Mouse (Mus musculus) heart, embryonic 15.5 days (tissue): Measurements from ENCODE around the gene Fndc3b. TPM values are rescaled to one million over a fixed set of nuclear protein-coding genes. Genes with fewer than 3 reads are reported as not detected.
A peak's percentile ranks its signal among the peaks of the same experiment; 100 is the strongest.

Source experiments
- ATAC-seq: fragments of 200-750 bp; cut with Nextera tagmentation; replicated peaks from 2 replicates; pipeline ENCODE4 v1.8.0; 2017; ENCODE audit warnings: low read depth, moderate TSS enrichment; ENCODE audit not compliant: insufficient number of reproducible peaks, insufficient read depth, low FRiP score
- H3K27ac ChIP-seq: fragments of 300-500 bp; sonication (generic); 2 replicates; pipeline ENCODE4 v1.5.1; 2015; ENCODE audit warnings: mild to moderate bottlenecking, inconsistent platforms
- H3K27me3 ChIP-seq: fragments of 300-500 bp; sonication (generic); 2 replicates; pipeline ENCODE4 v1.6.1; 2015; ENCODE audit warnings: inconsistent platforms
- H3K36me3 ChIP-seq: fragments of 300-500 bp; sonication (generic); 2 replicates; pipeline ENCODE4 v1.6.1; 2015; ENCODE audit warnings: mild to moderate bottlenecking, inconsistent platforms
- H3K4me1 ChIP-seq: fragments of 300-500 bp; sonication (generic); replicated peaks from 2 replicates; pipeline ENCODE4 v1.6.1; 2015; ENCODE audit warnings: inconsistent platforms
- H3K4me2 ChIP-seq: fragments of 300-500 bp; sonication (generic); 2 replicates; pipeline ENCODE4 v1.6.1; 2015; ENCODE audit warnings: inconsistent platforms, mild to moderate bottlenecking, moderate library complexity
- H3K4me3 ChIP-seq: fragments of 300-500 bp; sonication (generic); 2 replicates; pipeline ENCODE4 v1.5.1; 2015; ENCODE audit warnings: mild to moderate bottlenecking, inconsistent platforms
- H3K9ac ChIP-seq: fragments of 300-500 bp; sonication (generic); 2 replicates; pipeline ENCODE4 v1.6.1; 2015; ENCODE audit warnings: mild to moderate bottlenecking, inconsistent platforms
- H3K9me3 ChIP-seq: fragments of 300-500 bp; sonication (generic); replicated peaks from 2 replicates; pipeline ENCODE4 v1.6.1; 2016; ENCODE audit warnings: inconsistent platforms
- WGBS: fragments of 180-500 bp; shearing (Covaris S2); methylation state at CpG from one replicate; pipeline ENCODE4 v1.1.7; 2015; ENCODE audit warnings: mixed read lengths; 5-methylcytosine and 5-hydroxymethylcytosine counted together
- polyA plus RNA-seq: library from polyadenylated mRNA; unstranded; fragments of >200 nt; fragmentation: Nextera tagmentation; extraction: Ambion mirVana; gene quantifications from 2 replicates; pipeline ENCODE4 v1.2.1, GENCODE M21; 2015

Gene Fndc3b
- polyA plus RNA-seq, 1 experiment from 2014 or later = 24.0 TPM

DNA sequence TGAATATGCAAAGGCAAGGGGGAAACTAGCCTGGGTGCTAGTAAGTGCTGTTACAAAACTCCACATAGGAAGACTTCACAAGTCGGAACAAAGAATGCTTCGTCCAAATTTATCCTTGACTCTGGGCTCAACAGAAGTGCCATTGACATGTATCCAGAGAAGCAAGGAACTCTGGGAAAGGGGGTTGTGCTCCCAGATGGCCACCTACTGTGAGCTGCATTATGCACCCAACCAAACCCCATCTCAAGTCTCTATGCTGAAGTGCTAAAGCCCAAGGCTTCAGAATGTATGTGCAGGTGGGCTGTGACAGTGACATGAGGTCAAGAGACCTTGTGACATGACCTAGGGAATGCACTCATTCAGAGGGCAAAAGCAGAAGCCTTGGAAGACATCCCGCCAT, 165.5 kb downstream of the Fndc3b start:
- H3K9ac ChIP-seq = no peak overlapping the region
- H3K27me3 ChIP-seq = no peaks in the 10 kb centered on the region
- no peak overlapping the region for H3K4me2 ChIP-seq
- H3K9me3 ChIP-seq = no peaks in the 10 kb centered on the region
- no peaks in the 10 kb centered on the region for H3K4me1 ChIP-seq
- no peak overlapping the region for H3K27ac ChIP-seq
- 85% methylated on average over 3 of the region's 3 CpGs for WGBS
- no peak for ATAC-seq
- H3K4me3 ChIP-seq = no peak overlapping the region
- H3K36me3 ChIP-seq = peaks cover 9% of the 10 kb centered on the region

DNA sequence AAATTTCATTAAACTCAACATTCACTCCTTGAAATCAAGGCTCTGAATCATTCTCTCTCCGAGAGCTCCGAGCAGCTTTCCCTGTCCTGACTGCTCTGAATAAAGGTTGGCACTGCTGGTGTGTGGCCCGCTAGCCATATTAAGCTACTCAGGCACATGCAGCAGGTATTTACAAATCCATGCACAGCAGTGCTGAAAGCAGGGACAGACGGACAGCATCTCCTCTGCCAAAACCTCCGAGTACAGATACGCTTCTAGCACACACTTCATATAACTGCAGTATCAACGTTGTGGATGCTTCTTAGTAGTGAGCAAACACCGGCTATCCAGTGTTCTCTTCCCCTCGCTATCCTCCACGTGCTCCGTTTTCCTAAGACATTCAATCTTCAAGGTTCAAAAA, 167.0 kb downstream of the Fndc3b start:
- H3K36me3 ChIP-seq = peaks cover 14% of the 10 kb centered on the region
- H3K27ac ChIP-seq = no peak overlapping the region
- no peak overlapping the region for H3K4me3 ChIP-seq
- no peak for ATAC-seq
- H3K4me2 ChIP-seq = no peak overlapping the region
- no peaks in the 10 kb centered on the region for H3K9me3 ChIP-seq
- no peaks in the 10 kb centered on the region for H3K4me1 ChIP-seq
- H3K27me3 ChIP-seq = no peaks in the 10 kb centered on the region
- H3K9ac ChIP-seq = no peak overlapping the region
- 92% methylated on average over 11 of the region's 11 CpGs for WGBS

DNA sequence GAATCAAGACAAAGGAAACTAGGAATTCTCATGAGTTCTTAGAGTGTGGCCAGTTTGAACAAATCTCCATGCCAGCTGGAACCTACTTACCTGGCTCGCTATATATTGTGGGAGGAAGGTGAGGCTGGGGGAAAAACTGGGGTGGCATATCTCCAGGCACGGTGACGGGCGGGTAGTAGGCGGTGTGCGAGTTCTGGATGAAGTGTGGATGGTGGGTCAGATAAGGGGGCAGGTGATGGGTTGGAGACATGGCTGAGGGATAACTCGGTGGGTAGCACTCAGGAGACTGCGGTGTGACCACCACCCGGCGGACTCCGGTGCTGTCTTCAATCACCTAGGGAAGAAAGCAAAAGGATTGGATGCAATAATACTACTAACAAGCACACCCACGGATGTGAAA, 169.3 kb downstream of the Fndc3b start:
- Histone ChIP-seq H3K4me2 (no peak overlapping the region), H3K4me3 (no peak overlapping the region), H3K9ac (no peak overlapping the region), H3K4me1 (no peaks in the 10 kb centered on the region), H3K27me3 (no peaks in the 10 kb centered on the region), H3K9me3 (no peaks in the 10 kb centered on the region), H3K36me3 (peaks cover 26% of the 10 kb centered on the region), H3K27ac (no peak overlapping the region)
- no peak for ATAC-seq
- 93% methylated on average over 12 of the region's 12 CpGs for WGBS

DNA sequence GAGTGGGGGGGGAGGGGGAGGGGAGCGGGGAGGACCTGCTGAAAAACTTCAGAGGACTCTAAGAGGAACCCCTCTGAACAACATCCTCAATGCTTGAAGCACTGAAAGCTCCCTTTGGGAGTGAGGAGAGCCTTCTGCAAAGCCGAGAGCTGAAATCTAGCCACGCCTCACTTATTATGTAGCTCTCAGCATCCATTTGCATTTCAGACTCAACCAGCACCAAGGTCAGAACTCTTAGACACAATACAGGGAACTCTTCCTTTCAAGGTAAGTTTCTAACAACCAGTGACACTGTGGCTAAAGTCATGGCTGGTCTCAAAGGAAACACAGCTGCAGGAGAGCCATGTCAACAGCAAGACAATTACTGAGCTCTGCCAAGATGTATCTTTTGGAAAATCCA, 169.9 kb downstream of the Fndc3b start:
- peaks cover 30% of the 10 kb centered on the region for H3K36me3 ChIP-seq
- H3K4me2 ChIP-seq = no peak overlapping the region

DNA sequence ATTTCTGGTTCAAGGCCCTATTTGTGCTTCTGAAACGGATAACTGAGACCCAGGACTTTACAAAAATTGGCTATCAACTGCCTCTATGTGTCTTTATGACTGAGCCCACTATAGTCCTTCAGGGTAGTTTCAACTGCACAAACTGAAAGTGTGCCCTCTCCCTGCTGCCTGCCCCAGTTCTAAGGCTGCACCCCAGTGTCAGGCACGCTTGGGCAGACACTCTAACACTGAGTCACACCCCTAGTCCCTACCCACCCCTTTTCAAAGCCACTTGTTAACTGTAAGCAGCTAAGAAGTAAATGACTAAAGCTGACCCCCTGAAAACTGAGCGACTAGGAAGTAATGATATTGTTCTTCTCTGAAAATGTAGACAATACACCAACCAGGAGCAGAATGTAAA, 176.9 kb downstream of the Fndc3b start:
- ATAC-seq = no peak
- 84% methylated on average over 3 of the region's 3 CpGs for WGBS
- Histone ChIP-seq H3K4me2 (no peak overlapping the region), H3K27ac (no peak overlapping the region), H3K9ac (no peak overlapping the region), H3K9me3 (no peaks in the 10 kb centered on the region), H3K4me3 (no peak overlapping the region), H3K27me3 (no peaks in the 10 kb centered on the region), H3K36me3 (peaks cover 26% of the 10 kb centered on the region; the same call in 1 of the 2 replicates), H3K4me1 (peaks cover 17% of the 10 kb centered on the region)

More for the DNA sequence above, 169.9 kb downstream of the Fndc3b start:
- no peak for ATAC-seq
- 92% methylated on average over 2 of the region's 3 CpGs for WGBS
- H3K27me3 ChIP-seq = no peaks in the 10 kb centered on the region
- H3K27ac ChIP-seq = no peak overlapping the region
- H3K9me3 ChIP-seq = no peaks in the 10 kb centered on the region
- H3K4me1 ChIP-seq = no peaks in the 10 kb centered on the region
- no peak overlapping the region for H3K9ac ChIP-seq
- no peak overlapping the region for H3K4me3 ChIP-seq

DNA sequence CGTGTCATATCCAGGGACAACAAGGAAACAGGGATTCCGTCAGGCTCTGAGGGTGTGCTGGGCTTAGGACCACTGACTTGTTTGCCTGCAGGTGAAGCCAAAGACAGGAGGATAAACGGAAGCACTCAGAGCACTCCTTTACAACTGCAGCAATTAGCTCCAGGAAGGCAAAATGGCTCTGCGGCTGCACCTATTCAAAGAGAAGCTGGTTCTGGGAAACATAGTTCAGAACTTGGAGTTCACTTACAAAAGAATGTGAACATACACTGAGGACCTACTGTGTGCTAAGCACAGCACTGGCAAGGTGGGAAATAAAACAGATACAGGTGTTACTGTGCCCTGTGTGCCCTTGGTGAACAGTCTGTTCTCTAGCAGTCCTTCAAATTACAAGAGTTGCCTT, 177.4 kb downstream of the Fndc3b start:
- Histone ChIP-seq H3K9me3 (no peaks in the 10 kb centered on the region), H3K27ac (no peak overlapping the region)
- ATAC-seq = no peak

DNA sequence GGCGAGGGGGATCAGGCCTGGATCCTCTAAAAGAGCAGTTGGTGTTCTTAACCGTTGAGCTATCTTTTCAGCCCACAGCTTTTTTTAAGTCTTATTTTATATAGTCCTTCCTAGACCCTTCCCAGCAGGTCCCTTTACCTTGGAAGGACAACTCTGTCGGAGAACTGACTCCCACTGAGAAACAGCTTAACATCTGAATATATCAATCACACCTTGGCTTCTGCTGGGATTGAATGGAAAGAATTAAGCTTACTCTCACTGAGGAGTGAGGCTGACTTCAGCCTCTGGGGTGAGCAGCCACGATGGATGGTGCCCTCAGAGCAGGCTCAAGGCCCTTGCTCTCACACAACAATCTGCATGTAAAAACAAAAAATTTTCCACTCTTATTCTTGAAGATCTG, 179.1 kb downstream of the Fndc3b start:
- H3K9me3 ChIP-seq = no peaks in the 10 kb centered on the region
- no peak overlapping the region for H3K27ac ChIP-seq
- H3K4me1 ChIP-seq = peaks cover 30% of the 10 kb centered on the region
- no peak overlapping the region for H3K9ac ChIP-seq
- no peak for ATAC-seq
- WGBS = 59% methylated on average over 4 of the region's 4 CpGs
- no peak overlapping the region for H3K4me3 ChIP-seq
- peaks cover 18% of the 10 kb centered on the region; the same call in 1 of the 2 replicates for H3K36me3 ChIP-seq
- H3K27me3 ChIP-seq = no peaks in the 10 kb centered on the region
- no peak overlapping the region for H3K4me2 ChIP-seq

More for the DNA sequence above, 177.4 kb downstream of the Fndc3b start:
- WGBS = 90% methylated on average over 4 of the region's 4 CpGs
- peaks cover 19% of the 10 kb centered on the region for H3K4me1 ChIP-seq
- no peaks in the 10 kb centered on the region for H3K27me3 ChIP-seq
- H3K4me2 ChIP-seq = no peak overlapping the region
- no peak overlapping the region for H3K9ac ChIP-seq
- no peak overlapping the region for H3K4me3 ChIP-seq
- peaks cover 26% of the 10 kb centered on the region; the same call in 1 of the 2 replicates for H3K36me3 ChIP-seq

DNA sequence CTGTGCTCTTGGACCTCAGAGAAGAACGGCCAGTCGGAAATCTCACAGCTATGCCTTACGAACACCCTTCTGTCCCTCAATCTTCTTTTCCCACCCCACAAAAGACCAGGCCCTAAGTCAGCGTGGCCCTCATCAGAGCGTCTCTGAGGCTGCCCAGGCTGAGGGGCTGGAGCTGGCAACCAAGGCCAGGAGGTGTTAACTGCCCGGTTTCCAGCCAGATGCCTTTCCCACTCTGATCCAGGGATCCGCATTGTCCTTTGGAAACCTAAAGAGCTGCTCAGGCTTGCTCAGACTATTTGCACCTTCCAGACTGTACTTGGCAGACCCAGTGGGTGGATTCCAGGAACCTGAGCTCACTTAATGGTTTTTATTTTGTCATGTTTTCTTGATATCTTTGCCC, 180.7 kb downstream of the Fndc3b start:
- Histone ChIP-seq H3K27ac (peak overlapping the region; percentile 70), H3K27me3 (no peaks in the 10 kb centered on the region), H3K36me3 (peaks cover 6% of the 10 kb centered on the region; the same call in 1 of the 2 replicates), H3K4me3 (no peak overlapping the region), H3K9me3 (no peaks in the 10 kb centered on the region), H3K4me1 (peaks cover 31% of the 10 kb centered on the region), H3K9ac (no peak overlapping the region), H3K4me2 (no peak overlapping the region)
- WGBS = 45% methylated on average over 7 of the region's 7 CpGs
- ATAC-seq = peak; percentile 16; the same call in 1 of the 2 replicates

DNA sequence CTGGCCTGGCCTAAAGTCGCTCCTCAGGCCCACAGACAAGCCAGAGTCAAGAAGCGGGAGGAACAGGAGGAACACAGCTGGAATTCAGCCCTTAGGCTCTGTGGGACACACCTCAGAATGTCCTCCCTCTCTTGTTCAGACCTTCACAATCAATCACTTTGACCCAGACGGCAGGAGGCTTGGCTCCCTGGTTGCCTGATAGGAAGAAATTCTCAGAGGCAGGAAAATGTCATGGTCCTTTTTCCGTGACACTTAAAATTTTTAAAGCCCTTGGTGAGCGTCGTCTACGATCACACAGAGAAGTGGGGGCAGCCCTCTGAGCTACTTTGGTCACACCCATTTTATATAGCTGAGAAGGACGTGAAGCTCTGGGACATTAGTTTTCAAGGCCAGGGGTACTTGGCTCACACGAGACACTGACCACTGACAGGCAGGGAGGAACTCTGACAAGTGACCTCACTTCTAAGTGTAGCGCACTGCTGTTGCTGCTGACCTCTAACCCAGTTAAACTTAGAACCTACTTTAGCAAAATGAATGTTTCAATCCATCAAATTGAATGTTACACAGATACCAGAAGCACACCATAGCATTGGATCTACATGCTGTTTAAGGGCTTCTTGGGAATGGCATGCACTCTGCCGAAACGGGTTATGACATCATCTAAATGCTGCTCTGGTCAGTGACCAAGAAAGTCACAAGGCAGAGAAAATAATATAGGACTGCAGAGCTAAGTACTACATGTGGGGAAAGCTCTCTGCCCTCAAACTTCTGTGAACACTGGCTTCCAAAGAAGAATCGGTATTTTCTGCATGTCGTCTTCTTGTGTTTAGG, 181.7 kb downstream of the Fndc3b start:
- no peaks in the 10 kb centered on the region for H3K27me3 ChIP-seq
- H3K9me3 ChIP-seq = no peaks in the 10 kb centered on the region
- H3K36me3 ChIP-seq = peaks cover 6% of the 10 kb centered on the region; the same call in 1 of the 2 replicates
- H3K27ac ChIP-seq = peak overlapping the region; percentile 70
- peaks cover 31% of the 10 kb centered on the region for H3K4me1 ChIP-seq
- 56% methylated on average over 14 of the region's 14 CpGs for WGBS
- H3K9ac ChIP-seq = no peak overlapping the region
- no peak overlapping the region for H3K4me3 ChIP-seq
- no peak for ATAC-seq
- no peak overlapping the region for H3K4me2 ChIP-seq

DNA sequence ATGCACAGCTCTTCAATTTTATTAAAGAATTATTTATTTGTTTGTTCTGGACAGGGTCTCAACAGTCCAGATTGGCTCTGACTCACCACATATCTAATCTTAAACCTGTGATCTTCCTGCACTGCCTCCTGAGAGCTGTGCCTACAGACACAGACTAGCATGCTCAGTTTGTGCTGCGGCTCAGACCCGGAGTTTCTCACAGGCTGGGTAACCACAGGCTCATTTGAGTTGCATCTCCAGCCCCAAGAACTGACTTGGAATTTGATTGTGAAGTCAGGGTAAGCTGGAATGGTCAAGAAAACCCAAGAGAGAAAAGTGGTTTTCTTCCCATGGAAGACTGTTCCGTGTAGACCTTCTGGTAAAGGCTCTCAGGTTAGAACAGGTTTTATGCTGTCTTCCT, 184.1 kb downstream of the Fndc3b start:
- H3K4me1 ChIP-seq = peaks cover 50% of the 10 kb centered on the region
- no peak overlapping the region for H3K9ac ChIP-seq
- no peaks in the 10 kb centered on the region for H3K27me3 ChIP-seq
- no peak for ATAC-seq
- H3K27ac ChIP-seq = no peak overlapping the region
- WGBS = 76% methylated on average over 3 of the region's 3 CpGs
- H3K9me3 ChIP-seq = no peaks in the 10 kb centered on the region
- peaks cover 3% of the 10 kb centered on the region; the same call in 1 of the 2 replicates for H3K36me3 ChIP-seq
- no peak overlapping the region for H3K4me2 ChIP-seq
- H3K4me3 ChIP-seq = no peak overlapping the region

DNA sequence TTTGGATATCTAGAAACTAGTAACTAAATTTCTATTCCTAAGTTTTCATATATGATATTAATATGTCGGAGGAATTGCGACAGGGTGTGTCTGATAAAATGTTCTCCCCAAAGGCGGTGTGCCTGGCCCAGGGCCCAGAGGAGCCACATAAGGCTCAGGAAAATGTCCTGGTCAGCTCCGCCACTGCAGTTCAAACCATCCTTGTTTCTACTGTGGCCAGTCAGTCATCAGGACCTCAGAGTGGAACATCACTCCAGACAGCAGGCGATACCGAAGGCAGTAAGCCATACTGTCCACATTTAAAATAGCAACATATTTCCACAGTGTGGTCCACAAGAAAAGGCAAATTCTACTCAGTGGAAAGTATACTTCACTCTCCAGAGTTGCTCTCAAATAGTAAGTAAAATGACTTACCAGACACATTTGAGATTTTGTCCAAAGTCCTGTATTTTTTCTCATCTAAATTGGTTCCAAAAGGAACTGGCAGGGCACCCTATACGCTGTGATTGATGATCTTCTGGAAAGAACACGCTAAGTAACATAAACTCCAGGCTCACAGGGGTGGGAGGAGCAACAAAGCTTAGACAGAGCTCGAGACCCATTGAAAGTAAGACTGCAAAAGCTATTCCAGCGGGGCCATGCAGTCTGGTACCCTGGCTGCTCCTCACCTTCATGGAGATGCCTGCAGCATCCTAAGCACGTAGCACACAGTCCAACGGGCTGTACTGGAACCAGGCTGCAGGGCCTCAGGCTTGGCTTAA, 187.8 kb downstream of the Fndc3b start:
- Histone ChIP-seq H3K4me1 (peaks cover 37% of the 10 kb centered on the region), H3K27ac (peak overlapping the region; percentile 51)
- WGBS = 71% methylated on average over 12 of the region's 12 CpGs

More for the DNA sequence above, 187.8 kb downstream of the Fndc3b start:
- ATAC-seq = no peak
- Histone ChIP-seq H3K4me2 (no peak overlapping the region), H3K9me3 (no peaks in the 10 kb centered on the region), H3K27me3 (no peaks in the 10 kb centered on the region), H3K9ac (no peak overlapping the region), H3K36me3 (peaks cover 3% of the 10 kb centered on the region; the same call in 1 of the 2 replicates), H3K4me3 (no peak overlapping the region)
